8 mouse cellular contexts compared by ENCODE assay signal in genomic region chr12:16808045-16808444, GRCm38 (mm10). TPM values are rescaled to one million over a fixed set of nuclear protein-coding genes. Genes with fewer than 3 reads are reported as not detected.
DNase-seq lines count a peak whose midpoint lies in the region; ATAC-seq and TF ChIP-seq lines count a peak whose summit lies in the region.

No protein-coding gene starts in this region.

- peaks cover 13% of the 10 kb centered on the region for H3K79me2 ChIP-seq in CH12.LX (replicated peaks; ENCODE audit: control insufficient read depth, extremely low read depth, insufficient read depth, poor library complexity, severe bottlenecking)

- peak; percentile 100 for TF ChIP-seq RAD21 in CH12.LX (IDR thresholded peaks at IDR 0.05; ENCODE audit: low read depth, low read length)

- 42% methylated on average over 3 of the region's 3 CpGs for WGBS in embryonic facial prominence, embryonic 14.5 days
- 47% methylated on average over 3 of the region's 3 CpGs for WGBS in limb, embryonic 14.5 days
- WGBS in stomach, embryonic 14.5 days = 28% methylated on average over 3 of the region's 3 CpGs

- no peaks in the 10 kb centered on the region for H3K9me3 ChIP-seq in CH12.LX (replicated peaks; ENCODE audit: low read length)
- no peaks in the 10 kb centered on the region for H3K9me3 ChIP-seq in embryonic facial prominence, embryonic 14.5 days (ENCODE audit: control insufficient read depth, low read length)
- no peaks in the 10 kb centered on the region for H3K9me3 ChIP-seq in limb, embryonic 14.5 days (ENCODE audit: control insufficient read depth, low read length)
- no peaks in the 10 kb centered on the region for H3K9me3 ChIP-seq in stomach, embryonic 14.5 days (ENCODE audit: control insufficient read depth, low read depth, low read length)

- no peak overlapping the region for H3K4me3 ChIP-seq in CH12.LX (replicated peaks in 1 of 3; ENCODE audit: low read depth in 2 of 3, low read length in 2 of 3, poor library complexity in 1 of 3)
- no peak overlapping the region for H3K4me3 ChIP-seq in embryonic facial prominence, embryonic 14.5 days (ENCODE audit: low read depth, low read length)
- no peak overlapping the region for H3K4me3 ChIP-seq in limb, embryonic 14.5 days (replicated peaks; ENCODE audit: low read length)
- no peak overlapping the region for H3K4me3 ChIP-seq in stomach, embryonic 14.5 days (ENCODE audit: low read depth, low read length)

- ATAC-seq in CD4-positive, CD25-positive, alpha-beta regulatory T cell, adult 4 months = no peak
- ATAC-seq in embryonic facial prominence, embryonic 14.5 days (ENCODE audit: low read depth) = no peak
- ATAC-seq in limb, embryonic 14.5 days (ENCODE audit: low FRiP score, low read depth) = no peak
- ATAC-seq in stomach, embryonic 14.5 days (ENCODE audit: insufficient number of reproducible peaks, insufficient read depth, low FRiP score, low read depth) = 0 out of 2 replicates have a peak, but pooled peaks have one; percentile 20

- no peak for TF ChIP-seq POLR2A in CH12.LX (IDR thresholded peaks at IDR 0.05; ENCODE audit: low read depth, low read length)
- TF ChIP-seq POLR2A in limb, embryonic 14.5 days (IDR thresholded peaks at IDR 0.05; ENCODE audit: borderline replicate concordance, extremely low read depth, insufficient read depth, insufficient read length) = no peak

- H3K27ac ChIP-seq in CH12.LX (ENCODE audit: insufficient read depth, low read depth) = no peak overlapping the region
- no peak overlapping the region for H3K27ac ChIP-seq in embryonic facial prominence, embryonic 14.5 days (replicated peaks; ENCODE audit: low read depth, low read length)
- no peak overlapping the region for H3K27ac ChIP-seq in limb, embryonic 14.5 days (replicated peaks; ENCODE audit: low read depth, low read length)
- H3K27ac ChIP-seq in stomach, embryonic 14.5 days (ENCODE audit: low read length) = no peak overlapping the region

- H3K36me3 ChIP-seq in CH12.LX (replicated peaks in 1 of 2; ENCODE audit: control insufficient read depth in 1 of 2, insufficient read depth in 1 of 2, low read length in 1 of 2) = peaks cover 0 to 3% of the 10 kb centered on the region in 2 experiments
- no peaks in the 10 kb centered on the region for H3K36me3 ChIP-seq in embryonic facial prominence, embryonic 14.5 days (ENCODE audit: control insufficient read depth, insufficient read depth, low read length)
- no peaks in the 10 kb centered on the region for H3K36me3 ChIP-seq in limb, embryonic 14.5 days (ENCODE audit: control insufficient read depth, insufficient read depth, low read length)
- no peaks in the 10 kb centered on the region for H3K36me3 ChIP-seq in stomach, embryonic 14.5 days (ENCODE audit: control insufficient read depth, insufficient read depth, low read length)

- peaks cover 0 to 15% of the 10 kb centered on the region in 2 experiments; a peak in 2 of 4 replicates for H3K4me1 ChIP-seq in CH12.LX (ENCODE audit: control insufficient read depth in 1 of 2, insufficient read depth in 2 of 2)
- H3K4me1 ChIP-seq in embryonic facial prominence, embryonic 14.5 days (ENCODE audit: control insufficient read depth, insufficient read depth, low read length) = peaks cover 15% of the 10 kb centered on the region
- peaks cover 8% of the 10 kb centered on the region for H3K4me1 ChIP-seq in limb, embryonic 14.5 days (ENCODE audit: control insufficient read depth, insufficient read depth, low read length)
- H3K4me1 ChIP-seq in stomach, embryonic 14.5 days (ENCODE audit: control insufficient read depth, insufficient read depth, low read length) = peaks cover 10% of the 10 kb centered on the region

- DNase-seq in CD4-positive, CD25-positive, alpha-beta regulatory T cell, adult 2 months (ENCODE audit: low read depth, low spot score) = peak; percentile 49
- peak; percentile 48 to 63 for DNase-seq in layer of hippocampus, postnatal 10 days (ENCODE audit: low spot score in 2 of 2)
- no peak for DNase-seq in layer of hippocampus, adult 9-11 months
- DNase-seq in CH12.LX (ENCODE audit: extremely low read depth) = peak; percentile 63
- DNase-seq in embryonic facial prominence, embryonic 14.5 days (ENCODE audit: low spot score) = peak; percentile 84
- peak; percentile 78 for DNase-seq in limb, embryonic 14.5 days (ENCODE audit: low spot score)

- dilution Hi-C loops in CH12.LX (cut with MboI; ENCODE audit: extremely low pct_ligation_motif_present, extremely low pct_unique_long_range_greater_than_20kb, low sequenced_read_pairs) = no loop called here

- no peaks in the 10 kb centered on the region for H3K27me3 ChIP-seq in CH12.LX (replicated peaks)
- H3K27me3 ChIP-seq in embryonic facial prominence, embryonic 14.5 days (replicated peaks; ENCODE audit: control insufficient read depth, insufficient read depth, low read length) = peaks cover 9% of the 10 kb centered on the region; the same call in 1 of the 2 replicates
- no peaks in the 10 kb centered on the region for H3K27me3 ChIP-seq in limb, embryonic 14.5 days (ENCODE audit: control insufficient read depth, insufficient read depth, low read length)
- 0 out of 2 replicates have a peak, but pooled peaks cover 6% of the 10 kb centered on the region for H3K27me3 ChIP-seq in stomach, embryonic 14.5 days (ENCODE audit: control insufficient read depth, insufficient read depth, low read length)

- TF ChIP-seq CTCF in CH12.LX (conservative IDR thresholded peaks at IDR 0.05 in 1 of 2, IDR thresholded peaks at IDR 0.05 in 1 of 2; ENCODE audit: low read depth in 2 of 2, low read length in 2 of 2) = peak; percentile 28 to 97; a peak in 3 of 4 replicates

- H3K9ac ChIP-seq in CH12.LX (ENCODE audit: insufficient read depth, low read depth) = no peak overlapping the region
- H3K9ac ChIP-seq in embryonic facial prominence, embryonic 14.5 days (ENCODE audit: low read depth, low read length) = no peak overlapping the region
- no peak overlapping the region for H3K9ac ChIP-seq in limb, embryonic 14.5 days (ENCODE audit: low read depth, low read length, severe bottlenecking)
- no peak overlapping the region for H3K9ac ChIP-seq in stomach, embryonic 14.5 days (replicated peaks; ENCODE audit: low read depth, low read length)

- TF ChIP-seq EP300 in CH12.LX (IDR thresholded peaks at IDR 0.05; ENCODE audit: low read length) = no peak

- in situ Hi-C loops in CH12.LX (cut with MboI; ENCODE audit: low pct_ligation_motif_present, low pct_unique_long_range_greater_than_20kb, low sequenced_read_pairs) = loop anchor here (5.0 to 25.0 kb wide), 2 partner anchors 91 to 454 kb away; partner anchors contain the start of gene Pdia6

- no peak overlapping the region for H3K4me2 ChIP-seq in CH12.LX (ENCODE audit: insufficient read depth, low read depth, poor library complexity, severe bottlenecking)
- no peak overlapping the region for H3K4me2 ChIP-seq in embryonic facial prominence, embryonic 14.5 days (ENCODE audit: low read depth, low read length)
- H3K4me2 ChIP-seq in limb, embryonic 14.5 days (replicated peaks; ENCODE audit: low read depth, low read length, severe bottlenecking) = no peak overlapping the region
- no peak overlapping the region for H3K4me2 ChIP-seq in stomach, embryonic 14.5 days (replicated peaks; ENCODE audit: low read depth, low read length)

TF ChIP-seq in CH12.LX, 34 proteins besides CTCF, POLR2A, EP300 and RAD21:
- peak; percentile 89 for TF ChIP-seq SMC3 (IDR thresholded peaks at IDR 0.05; ENCODE audit: low read depth, low read length)
- peak; percentile 90 for TF ChIP-seq ZC3H11A (IDR thresholded peaks at IDR 0.05; ENCODE audit: low read depth, low read length)
- no peak for TF ChIP-seq TBP (conservative IDR thresholded peaks at IDR 0.05; ENCODE audit: low read depth, low read length)

RNA-seq across cellular contexts. Expression of gene E2f6, which starts 2.7 kb away (rescaled TPM):
- polyA plus RNA-seq in CD4-positive, CD25-positive, alpha-beta regulatory T cell, adult 4 months (2017; shearing (Covaris generic)) = 1 to 10 TPM; 2.6 to 3.7 TPM
- 10 to 100 TPM; 23.2 to 24.5 TPM for total RNA-seq in layer of hippocampus, postnatal 10 days (2021)
- total RNA-seq in CH12.LX (2012; rRNA removed) = 9.3 and 12.5 TPM in 2 replicates
- total RNA-seq in CH12.LX (2014; rRNA removed) = 17.5 and 20.0 TPM in 2 replicates
- 30.2 and 36.1 TPM in 2 replicates for polyA plus RNA-seq in CH12.LX (2012; ENCODE audit: insufficient read length, low read depth)
- 51.9 and 54.3 TPM in 2 replicates for polyA plus RNA-seq in embryonic facial prominence, embryonic 14.5 days (2014; fragmentation: Nextera tagmentation; extraction: Ambion mirVana)
- 54.5 and 56.5 TPM in 2 replicates for polyA plus RNA-seq in limb, embryonic 14.5 days (2012; rRNA removed)
- polyA plus RNA-seq in limb, embryonic 14.5 days (2014; fragmentation: Nextera tagmentation; extraction: Ambion mirVana) = 47.3 and 54.0 TPM in 2 replicates
- polyA plus RNA-seq in stomach, embryonic 14.5 days (2014; fragmentation: Nextera tagmentation; extraction: Ambion mirVana) = 48.4 and 49.1 TPM in 2 replicates

RNA-seq across cellular contexts. Expression of gene Greb1, which starts 7.4 kb away (rescaled TPM):
- under 1 TPM; 0.05 to 0.13 TPM for polyA plus RNA-seq in CD4-positive, CD25-positive, alpha-beta regulatory T cell, adult 4 months (2017; shearing (Covaris generic))
- under 1 TPM; 0.57 to 0.76 TPM for total RNA-seq in layer of hippocampus, postnatal 10 days (2021)
- total RNA-seq in CH12.LX (2012; rRNA removed) (not detected in 2 replicates), CH12.LX (2014; rRNA removed) (not detected in 2 replicates)
- polyA plus RNA-seq in CH12.LX (2012; ENCODE audit: insufficient read length, low read depth) = not detected in 2 replicates
- 1.3 TPM in 2 replicates for polyA plus RNA-seq in embryonic facial prominence, embryonic 14.5 days (2014; fragmentation: Nextera tagmentation; extraction: Ambion mirVana)
- polyA plus RNA-seq in limb, embryonic 14.5 days (2012; rRNA removed) = 3.2 and 3.9 TPM in 2 replicates
- 1.1 TPM in 2 replicates for polyA plus RNA-seq in limb, embryonic 14.5 days (2014; fragmentation: Nextera tagmentation; extraction: Ambion mirVana)
- polyA plus RNA-seq in stomach, embryonic 14.5 days (2014; fragmentation: Nextera tagmentation; extraction: Ambion mirVana) = 1.8 and 2.6 TPM in 2 replicates
